Mouse (Mus musculus): ENCODE data around the gene Cfi.
A peak's percentile ranks its signal among the peaks of the same experiment; 100 is the strongest.

Gene Cfi

DNA sequence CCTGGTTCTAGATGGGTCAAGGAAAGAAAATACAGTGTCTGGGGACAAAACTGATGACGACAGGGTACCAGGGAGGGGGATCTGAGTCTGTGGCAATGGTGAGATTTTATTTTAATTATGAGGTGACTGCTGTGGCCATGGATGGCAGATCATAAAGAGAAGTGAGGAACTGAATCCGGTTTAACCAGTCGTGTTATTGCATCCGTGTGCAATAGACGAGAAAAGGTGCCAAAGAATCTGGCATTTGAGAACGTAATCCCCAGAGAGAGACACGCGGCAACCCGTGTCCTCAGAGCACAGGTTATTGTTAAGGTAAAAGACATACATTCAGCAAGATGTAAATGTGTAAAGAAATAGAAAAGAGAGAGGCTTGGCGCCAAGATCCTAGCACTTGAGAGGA, 41.6 kb downstream of the Cfi start:
- DNase-seq (ENCODE audit: low spot score in 2 of 2) = no peak

DNA sequence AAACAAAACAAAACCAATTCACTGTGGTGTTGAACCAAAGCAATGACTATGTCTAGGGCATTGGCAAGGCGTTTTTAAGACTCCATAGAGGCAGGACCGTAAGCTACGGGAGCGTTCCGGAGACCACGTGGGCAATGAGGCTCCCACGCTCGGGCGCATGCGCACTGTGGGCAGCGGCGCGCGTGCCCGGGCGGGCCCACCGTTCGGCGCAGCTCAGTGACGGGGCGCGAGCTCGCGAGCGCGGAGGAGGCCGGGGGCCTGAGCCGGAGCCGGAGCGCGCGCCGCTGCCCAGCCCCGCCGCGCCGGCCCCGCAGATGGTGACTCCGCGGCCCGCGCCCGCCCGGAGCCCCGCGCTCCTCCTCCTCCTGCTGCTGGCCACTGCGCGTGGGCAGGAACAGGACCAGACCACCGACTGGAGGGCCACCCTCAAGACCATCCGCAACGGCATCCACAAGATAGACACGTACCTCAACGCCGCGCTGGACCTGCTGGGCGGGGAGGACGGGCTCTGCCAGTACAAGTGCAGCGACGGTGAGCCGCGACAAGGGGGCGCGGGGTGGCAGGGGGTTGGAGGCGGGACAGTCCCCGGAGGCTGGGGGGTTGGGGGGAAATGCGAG, 42.8 kb downstream of the Cfi start, which contains the start of gene Pla2g12a:
TSS of gene Pla2g12a (plus strand) at position 202 of the 617 bp plus-strand sequence.
- peak; percentile 91 to 93 for DNase-seq (ENCODE audit: low spot score in 2 of 2)

DNA sequence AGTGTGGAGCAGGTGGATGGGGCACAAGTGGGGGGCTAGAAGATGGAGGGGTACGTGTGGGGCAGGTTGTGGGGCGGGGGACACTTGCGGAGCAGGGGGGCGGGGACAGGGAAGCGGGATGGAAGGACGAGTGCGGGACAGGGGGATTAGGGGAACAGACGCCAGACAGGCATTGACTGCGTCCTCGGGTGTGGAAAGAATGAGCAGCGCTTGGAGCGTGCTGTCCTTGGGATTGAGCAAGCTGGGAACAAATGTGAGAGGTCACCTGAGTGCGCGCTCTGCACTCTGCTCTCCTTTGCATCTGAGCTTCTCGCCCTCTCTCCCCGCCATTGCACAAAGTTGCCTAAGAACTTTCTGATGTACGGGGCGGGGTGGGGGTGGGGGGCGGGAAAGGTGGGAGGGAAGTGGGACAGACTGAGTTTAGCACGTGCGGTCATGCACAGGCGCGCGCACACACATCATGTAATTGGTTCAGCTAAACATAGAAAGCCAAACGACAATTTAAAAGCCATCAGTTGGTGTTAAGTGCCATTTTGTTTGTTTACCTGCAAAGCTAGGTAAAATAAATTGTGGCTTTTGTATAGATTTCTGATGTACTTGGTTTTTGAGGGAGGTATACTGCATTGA, 43.6 kb downstream of the Cfi start:
- no peak for DNase-seq (ENCODE audit: low spot score in 2 of 2)

DNA sequence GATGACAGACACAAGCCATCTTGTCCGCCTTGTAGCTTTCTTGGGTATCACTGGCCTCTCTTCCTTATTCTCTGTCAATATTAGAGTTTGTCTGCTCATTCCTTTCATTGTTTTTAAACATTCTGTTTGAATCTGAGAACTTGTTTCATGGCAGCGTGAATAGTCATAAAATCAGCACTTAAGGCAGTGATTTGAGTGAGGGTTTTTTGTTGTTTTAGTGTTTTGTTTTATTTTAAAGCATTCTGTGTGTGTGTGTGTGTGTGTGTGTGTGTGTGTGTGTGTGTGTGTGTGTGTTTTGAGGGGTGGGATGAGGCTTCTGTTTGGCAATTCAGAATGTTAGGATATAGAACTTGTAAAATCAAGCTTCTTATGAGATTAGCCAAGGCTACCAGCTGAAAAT, 44.2 kb downstream of the Cfi start:
- DNase-seq (ENCODE audit: low spot score in 2 of 2) = no peak

DNA sequence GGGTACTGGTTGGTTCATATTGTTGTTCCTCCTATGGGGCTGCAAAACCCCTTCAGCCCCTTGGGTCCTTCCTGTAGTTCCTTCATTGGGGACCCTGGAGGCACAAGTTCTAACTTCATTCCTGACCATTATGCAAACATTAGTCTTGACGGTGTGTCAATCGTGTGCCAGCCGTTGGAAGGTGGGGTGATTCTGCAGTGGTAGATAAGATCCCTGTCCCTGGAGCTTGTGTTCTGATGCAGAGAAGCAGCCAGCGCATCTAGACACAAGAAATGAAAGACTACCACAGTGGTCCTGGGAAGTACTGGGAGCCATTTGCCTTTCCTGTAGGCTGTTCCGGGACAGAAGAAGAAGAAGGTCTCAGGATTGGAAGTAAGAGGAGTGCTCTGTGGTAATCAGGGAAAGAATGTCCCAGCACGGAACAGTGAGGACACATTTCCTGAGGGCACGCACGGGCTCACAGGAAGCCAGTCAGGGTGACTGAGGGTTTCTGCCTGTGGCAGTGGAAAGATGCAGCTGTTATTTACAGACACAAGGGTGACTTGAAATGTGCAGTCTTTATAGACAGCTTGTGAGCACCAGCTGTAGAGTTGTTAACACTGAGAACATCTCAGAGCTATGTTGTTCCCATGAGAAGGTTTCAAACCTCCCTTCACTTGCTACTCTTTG, 45.4 kb downstream of the Cfi start:
- no peak for DNase-seq (ENCODE audit: low spot score in 2 of 2)

DNA sequence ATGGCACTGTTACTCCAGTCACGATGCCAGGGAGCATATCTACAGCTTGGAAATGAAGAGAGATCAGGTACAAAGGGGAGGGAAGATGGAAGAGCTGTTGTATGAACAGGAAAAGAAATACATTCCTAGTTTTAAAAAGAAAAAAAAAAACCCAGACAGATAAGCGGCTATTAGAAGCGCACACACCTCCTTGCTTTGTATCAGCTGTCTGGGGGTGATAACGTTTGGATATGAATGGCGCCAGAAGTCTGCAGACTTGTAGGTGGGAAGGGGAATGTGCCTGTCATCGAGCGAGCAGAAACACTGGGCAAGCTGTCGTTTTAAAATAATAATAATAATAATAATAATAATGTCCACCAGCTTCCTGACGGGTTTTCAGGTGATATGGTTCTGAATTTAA, 49.9 kb downstream of the Cfi start:
- no peak for DNase-seq (ENCODE audit: low spot score in 2 of 2)

DNA sequence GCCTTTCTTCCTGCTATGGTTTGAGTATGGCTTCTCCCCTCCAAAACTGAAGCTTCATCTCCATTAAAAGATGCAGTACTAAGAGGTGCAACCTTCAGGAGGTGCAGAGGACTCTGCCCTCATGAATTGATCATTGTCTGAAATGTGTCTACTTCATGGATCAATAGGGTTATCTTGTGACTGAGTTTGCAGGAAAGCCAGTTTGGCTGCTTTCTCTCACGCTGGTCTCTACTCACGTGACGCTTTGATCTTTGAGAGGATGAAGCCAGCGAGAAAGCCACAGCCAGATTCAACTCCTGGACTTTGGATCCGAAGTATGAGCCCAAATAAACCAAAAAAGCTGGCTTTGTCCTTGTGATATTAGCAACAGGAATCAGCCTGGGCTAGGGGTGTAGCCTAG, 50.7 kb downstream of the Cfi start:
- no peak for DNase-seq (ENCODE audit: low spot score in 2 of 2)

DNA sequence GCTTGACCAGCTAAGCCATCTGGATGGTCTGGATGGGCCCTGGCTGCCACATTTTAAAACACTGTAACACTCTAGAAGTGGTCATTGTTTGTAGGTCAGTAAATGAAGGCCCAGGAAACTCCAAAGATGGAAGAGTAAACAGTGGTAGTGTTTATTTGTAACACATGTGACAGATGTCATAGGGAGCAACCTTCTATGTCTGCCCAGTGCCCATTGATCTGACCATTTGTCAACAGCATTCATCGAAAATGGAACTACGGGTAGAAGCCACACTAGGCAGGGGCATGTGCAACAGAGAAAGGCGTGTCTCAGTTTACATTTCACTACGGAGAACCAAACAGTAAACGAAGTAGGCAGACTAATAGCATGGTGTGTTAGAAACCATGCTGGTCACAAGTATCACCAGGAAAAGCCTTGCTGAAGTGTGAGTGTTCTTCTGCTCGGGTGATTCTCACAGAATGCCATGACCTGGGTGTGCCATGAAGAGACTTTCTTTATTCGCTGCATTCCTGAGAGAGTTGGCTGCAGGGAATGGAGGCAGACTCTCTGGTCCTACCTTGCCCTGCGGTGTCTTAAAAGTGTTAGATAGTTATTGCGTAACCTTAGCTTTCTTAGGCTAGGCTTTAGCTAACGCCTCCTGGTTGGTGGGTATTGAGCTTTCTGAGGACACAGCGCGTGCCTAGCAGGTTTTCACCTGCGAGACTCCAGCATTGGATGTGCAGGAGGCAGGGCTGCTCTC, 52.3 kb downstream of the Cfi start:
- no peak for DNase-seq (ENCODE audit: low spot score in 2 of 2)

DNA sequence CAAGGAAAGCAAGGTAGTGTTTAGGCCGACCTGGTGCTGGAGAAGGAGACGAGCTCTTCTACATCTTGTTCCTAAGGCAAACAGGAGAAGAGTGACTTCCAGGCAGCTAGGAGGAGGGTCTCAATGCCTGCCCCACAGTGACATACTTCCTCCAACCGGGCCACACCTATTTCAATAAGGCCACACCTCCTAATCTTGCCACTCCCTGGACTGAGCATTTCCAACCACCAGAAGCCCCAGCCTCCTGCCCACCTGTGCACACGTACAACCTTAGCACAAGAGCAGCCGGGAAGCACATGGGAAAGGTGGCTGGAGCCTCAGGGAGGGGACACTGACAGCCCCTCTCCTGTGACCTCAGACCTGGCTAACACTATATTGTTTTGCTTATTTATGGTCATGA, 56.3 kb downstream of the Cfi start:
- DNase-seq (ENCODE audit: low spot score in 2 of 2) = no peak

DNA sequence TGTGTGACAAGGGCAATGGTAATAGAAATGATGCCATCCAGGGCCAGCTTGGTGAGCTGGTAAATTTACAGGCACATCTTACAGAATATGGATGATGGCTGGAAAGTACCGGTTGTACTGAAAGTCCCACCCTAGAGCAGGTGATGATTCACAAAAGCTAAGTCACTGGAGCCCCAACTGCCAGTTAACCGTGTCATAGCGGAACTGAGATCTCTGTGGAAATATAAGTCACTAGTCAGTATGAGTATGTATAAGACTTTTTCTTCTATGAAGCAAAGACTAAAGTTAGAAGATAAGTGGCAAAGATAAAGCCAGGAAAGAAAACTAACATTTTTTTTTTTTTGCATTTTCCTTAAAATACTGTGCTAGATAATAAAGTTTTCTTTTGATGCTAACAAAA, 57.5 kb downstream of the Cfi start:
- DNase-seq (ENCODE audit: low spot score in 2 of 2) = no peak

DNA sequence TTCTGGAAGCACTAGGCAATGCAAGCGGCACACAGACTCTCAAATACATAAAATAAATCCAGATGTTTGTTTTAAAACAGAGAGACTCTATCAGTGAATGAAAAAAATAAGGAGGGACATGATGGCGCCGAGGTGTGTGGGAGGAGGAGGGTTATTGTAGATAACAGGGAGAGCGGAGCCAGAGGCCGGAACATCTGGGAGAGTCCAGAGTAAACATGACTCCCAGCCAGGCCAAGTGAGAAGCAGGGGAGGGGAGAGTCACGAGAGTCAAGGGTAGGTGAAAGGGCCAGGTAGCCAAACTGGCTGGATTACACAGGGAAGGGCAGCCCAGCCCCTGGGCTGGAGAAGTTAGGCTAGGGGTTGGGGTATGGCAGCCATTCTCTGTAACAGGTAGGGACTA, 60.9 kb downstream of the Cfi start:
- DNase-seq (ENCODE audit: low spot score in 2 of 2) = no peak

DNA sequence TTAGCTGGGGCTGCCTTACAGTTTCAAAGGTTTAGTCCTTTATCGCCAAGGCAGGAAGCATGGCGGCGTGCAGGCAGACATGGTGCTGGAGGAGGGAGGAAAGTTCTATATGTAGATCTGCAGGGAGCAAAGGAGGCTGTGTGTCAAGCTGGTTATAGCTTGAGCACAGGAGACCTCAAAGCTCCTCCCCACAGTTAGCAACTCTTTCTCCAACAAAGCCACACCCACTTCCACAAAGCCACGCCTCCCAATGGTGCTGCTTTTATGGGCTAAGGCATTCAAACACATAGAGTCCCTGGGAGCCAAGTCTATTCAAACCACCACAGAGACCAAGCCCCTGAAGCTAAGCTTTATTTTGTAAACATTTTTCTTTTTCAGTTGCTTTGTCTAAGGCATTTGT, 63.2 kb downstream of the Cfi start:
- no peak for DNase-seq (ENCODE audit: low spot score in 2 of 2)

DNA sequence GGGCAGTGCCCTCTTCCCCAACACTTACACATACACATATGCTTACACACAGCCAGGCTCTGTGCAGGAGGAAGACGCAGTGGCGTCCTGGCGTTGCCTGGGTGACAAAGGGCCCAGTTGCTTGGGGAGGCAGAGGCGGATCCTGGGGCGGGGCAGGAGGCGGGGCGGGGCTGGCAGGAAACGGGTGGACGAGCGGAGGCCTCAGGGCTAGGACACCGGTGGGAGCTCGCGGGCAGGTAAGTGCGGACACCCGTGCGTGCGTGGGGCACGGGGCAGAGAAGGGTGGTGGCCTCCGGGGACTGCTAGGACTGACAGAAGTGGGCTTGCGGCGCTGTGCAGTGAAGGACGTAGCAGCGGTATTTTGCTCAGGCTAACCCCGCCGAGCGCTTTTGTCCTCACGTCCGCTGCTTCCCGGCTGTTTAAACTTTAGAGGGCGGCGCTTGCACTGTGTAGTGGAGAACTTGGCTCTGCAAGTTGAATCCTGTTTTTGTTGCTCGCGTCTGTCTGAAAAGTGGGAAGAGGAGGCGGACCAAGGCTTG, 65.7 kb downstream of the Cfi start, which contains the start of gene Casp6:
TSS of gene Casp6 (plus strand) at position 155 of the 539 bp plus-strand sequence.
- DNase-seq (ENCODE audit: low spot score in 2 of 2) = peak; percentile 71 to 72

DNA sequence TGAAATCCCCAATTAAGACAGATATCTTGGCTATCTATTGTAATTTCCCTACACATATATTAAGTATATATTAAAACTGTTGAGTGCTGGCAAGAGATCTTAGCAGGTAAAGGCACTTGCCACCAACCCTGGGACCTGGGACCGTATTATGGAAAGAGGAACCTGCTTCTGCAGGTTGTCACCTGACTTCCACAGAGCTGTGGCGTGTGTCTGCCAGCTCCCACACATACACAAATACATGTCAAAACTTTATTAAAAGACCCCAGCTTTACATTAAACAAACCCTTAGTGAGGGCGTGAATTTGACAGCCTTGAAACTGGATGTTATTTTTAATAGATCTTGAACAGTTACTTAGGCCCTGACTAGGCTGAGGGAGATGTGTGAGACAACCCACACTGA, 67.7 kb downstream of the Cfi start:
- no peak for DNase-seq (ENCODE audit: low spot score in 2 of 2)

DNA sequence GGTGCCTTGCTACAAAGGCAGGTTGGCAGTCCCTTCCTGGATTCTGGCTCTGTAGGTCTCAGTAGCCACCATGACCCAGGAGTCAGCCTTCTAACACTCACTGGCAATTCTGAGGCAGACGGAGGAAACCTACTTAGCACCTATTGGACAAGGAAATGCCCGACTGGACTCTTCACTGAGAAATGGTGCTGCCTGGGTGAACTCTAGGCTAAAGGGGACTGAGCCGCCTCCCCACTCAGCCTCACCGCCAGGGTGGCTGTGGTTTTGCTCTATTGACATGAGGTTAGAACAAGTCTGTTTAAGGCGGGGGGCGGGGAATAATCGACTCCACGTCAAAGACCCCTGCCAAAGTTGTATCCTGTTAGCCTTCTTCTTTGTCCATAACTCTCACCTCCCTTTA, 68.2 kb downstream of the Cfi start:
- no peak for DNase-seq (ENCODE audit: low spot score in 2 of 2)

DNA sequence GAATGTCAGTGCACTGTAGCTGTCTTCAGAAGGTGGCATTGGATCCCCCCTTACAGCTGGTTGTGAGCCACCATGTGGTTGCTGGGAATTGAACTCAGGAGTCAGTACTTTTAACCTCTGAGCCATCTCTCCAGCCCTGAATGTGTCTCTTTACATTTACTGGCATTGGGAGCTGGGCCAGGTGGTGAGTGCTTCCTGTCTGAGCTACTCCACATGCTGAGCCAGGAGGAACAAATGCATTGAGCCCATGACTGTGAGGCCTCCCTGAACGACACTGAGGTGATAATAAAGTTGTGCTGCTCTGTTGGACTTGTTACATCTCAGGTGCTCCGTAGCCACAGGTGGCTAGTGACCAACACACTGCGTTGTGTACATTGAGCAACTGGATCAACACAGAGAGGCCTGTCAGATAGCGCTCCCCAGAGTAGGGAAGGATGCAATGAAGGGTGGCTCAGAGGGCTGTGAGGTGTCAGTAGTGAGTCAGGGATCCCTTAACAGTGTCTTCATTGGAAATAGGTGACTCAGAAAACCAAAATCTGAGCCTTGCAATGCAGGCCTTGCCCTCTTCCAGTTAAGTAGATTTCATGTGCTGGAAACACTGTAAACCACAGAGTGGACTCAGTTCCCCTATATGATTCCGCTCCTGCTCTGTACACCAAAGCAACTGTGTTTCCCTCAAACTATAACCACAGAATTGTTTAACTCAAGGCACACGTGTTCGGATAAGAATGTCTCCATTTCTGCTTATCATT, 68.9 kb downstream of the Cfi start:
- DNase-seq (ENCODE audit: low spot score in 2 of 2) = no peak

DNA sequence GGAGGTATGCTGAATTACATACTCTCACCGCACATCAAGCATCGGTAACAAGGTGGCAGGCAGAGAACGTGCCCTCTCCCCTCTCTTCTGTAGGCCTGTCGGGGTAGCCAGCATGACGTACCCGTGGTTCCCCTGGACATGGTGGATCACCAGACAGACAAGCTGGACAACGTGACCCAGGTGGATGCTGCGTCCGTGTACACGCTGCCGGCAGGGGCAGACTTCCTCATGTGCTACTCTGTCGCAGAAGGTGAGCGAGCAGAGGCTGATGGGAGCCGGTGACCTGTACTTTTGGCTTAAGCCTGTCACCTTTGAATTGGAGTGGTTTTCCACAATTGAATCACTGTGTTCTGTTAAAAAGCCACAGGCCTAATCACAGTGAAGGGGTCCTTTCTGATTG, 76.3 kb downstream of the Cfi start:
- DNase-seq (ENCODE audit: low spot score in 2 of 2) = no peak

DNA sequence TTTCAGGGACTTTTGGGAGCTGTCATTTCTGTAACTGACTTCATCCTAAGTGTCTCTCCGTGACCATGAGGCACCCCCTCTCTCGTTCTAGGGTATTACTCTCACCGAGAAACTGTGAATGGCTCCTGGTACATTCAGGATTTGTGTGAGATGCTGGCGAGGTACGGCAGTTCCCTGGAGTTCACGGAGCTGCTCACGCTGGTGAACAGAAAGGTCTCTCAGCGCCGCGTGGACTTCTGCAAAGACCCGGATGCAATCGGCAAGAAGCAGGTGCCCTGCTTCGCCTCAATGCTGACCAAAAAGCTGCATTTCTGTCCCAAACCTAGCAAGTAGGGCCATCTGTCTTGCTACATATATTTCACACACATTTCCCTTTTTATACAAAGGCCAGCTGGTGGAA, 77.6 kb downstream of the Cfi start:
- no peak for DNase-seq (ENCODE audit: low spot score in 2 of 2)

DNA sequence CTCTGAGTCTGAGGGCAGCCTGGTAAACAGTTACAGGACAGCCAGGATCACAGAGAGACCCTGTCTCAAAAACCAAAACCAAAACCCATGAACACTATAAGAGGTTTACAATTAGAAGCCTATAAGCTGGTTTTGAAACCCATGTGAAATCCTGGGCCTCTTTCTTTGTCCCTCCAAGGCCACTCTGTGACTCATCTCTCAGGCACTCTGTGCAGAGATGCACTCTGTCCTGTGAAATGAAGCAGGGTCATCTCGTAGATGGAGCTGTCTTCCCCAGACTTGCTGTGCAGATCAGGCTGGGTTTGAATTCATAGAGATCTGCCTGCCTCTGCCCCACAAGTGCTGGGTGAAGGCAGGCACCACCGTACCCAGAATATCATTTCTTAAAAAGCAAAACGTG, 81.7 kb downstream of the Cfi start:
- no peak for DNase-seq (ENCODE audit: low spot score in 2 of 2)

DNA sequence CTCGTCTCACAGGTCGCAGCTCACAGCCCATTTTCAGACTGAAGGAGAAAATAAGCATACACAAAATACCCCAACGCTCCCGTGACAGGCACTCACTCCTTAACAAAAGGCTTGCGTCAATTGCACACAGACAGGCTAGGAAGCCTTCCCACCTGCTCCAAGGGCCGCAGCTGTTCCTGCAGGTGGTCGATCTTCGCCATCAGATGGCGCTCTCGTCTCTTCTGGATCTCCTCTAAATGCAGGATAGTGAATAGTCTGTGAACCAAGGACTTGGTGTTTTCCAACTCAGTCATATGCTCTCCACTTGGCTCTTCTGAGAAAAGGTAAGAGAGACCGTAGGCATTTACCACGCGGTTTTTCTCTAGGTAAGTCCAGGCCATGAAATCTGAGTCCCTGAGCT, 82.8 kb downstream of the Cfi start:
- DNase-seq (ENCODE audit: low spot score in 2 of 2) = peak; percentile 88 to 91

DNA sequence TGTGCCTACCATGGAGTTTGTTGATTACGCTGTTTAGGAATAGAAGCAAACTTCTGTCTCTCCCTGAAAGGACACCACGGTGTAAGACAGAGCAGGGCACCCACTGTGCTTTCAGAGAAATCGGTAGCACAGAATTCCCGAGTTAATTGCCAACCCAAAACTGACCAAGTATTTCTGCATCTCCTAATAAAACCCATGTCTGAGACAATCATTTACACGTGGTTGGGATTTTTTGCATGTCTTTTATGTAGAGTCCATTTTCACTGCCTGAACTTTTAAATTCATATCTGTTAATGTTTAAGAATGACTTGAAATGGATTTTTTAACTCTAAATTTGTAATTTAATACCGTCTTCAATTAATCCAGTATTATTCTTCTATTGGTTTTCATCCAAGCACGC, 87.9 kb downstream of the Cfi start:
- DNase-seq (ENCODE audit: low spot score in 2 of 2) = no peak
